Mouse (Mus musculus) stomach, postnatal 0 days (tissue): ENCODE data around the gene H2-Ab1.

Source experiments
- CTCF ChIP-seq: IDR thresholded peaks from 2 replicates; pipeline ENCODE4 v1.5.1; 2016; ENCODE audit warnings: antibody characterized with exemption, low read depth, mild to moderate bottlenecking, moderate library complexity
- EP300 ChIP-seq: optimal IDR thresholded peaks from 2 replicates; pipeline ENCODE3; 2016; ENCODE audit warnings: antibody characterized with exemption

DNA sequence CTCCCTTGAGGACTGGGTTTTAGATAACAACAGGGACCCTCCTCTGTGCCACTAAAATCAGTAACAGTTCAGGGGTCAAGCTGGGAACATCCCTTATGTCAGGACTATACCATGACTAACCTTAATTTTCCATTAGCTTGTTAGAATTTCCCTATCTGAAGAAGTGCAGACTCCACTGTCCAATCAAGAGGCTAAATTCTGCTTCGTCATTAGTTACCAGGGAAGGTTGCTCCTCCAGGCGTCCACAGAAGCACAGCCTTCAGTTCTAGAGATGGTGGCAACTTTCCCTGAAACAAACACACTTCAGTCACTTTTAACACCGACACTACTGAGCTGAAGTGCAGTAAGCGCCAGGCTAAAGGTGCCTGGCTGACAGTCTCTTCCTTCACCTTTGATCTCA, 47.3 kb downstream of the H2-Ab1 start:
- TF ChIP-seq CTCF = no peak
- no peak for TF ChIP-seq EP300
